Comparison of ENCODE assay signal across 22 mouse cellular contexts in genomic region chr19:7487680-7488079, GRCm38 (mm10). TPM values are rescaled to one million over a fixed set of nuclear protein-coding genes. Genes with fewer than 3 reads are reported as not detected.
A peak's percentile ranks its signal among the peaks of the same experiment; 100 is the strongest.
DNase-seq lines count a peak whose midpoint lies in the region; ATAC-seq and TF ChIP-seq lines count a peak whose summit lies in the region.
"Had no signal": no experiment of that assay in that cellular context is flagged by ENCODE, and none has a peak within 500 bp of the region (broad histone marks: within the 10 kb centered on the region; RNA-seq: fewer than 3 reads in every experiment).

No protein-coding gene starts in this region.

- H3K79me2 ChIP-seq in macrophage (ENCODE audit: inconsistent target): peaks cover under 1% of the 10 kb centered on the region; the same call in 1 of the 2 replicates

- H3K9me3 ChIP-seq in midbrain, embryonic 13.5 days: no peaks in the 10 kb centered on the region
- H3K9me3 ChIP-seq: forebrain, embryonic 12.5 days; heart, embryonic 12.5 days; liver, embryonic 13.5 days; midbrain, embryonic 10.5 days; neural tube, embryonic 15.5 days had no signal

- no peak for TF ChIP-seq POLR2A in spleen, adult 2 months (IDR thresholded peaks at IDR 0.05; ENCODE audit: low read depth, low read length)

- H3K4me1 ChIP-seq in spleen, adult 2 months (ENCODE audit: control insufficient read depth, insufficient read depth, insufficient read length): peaks cover 7% of the 10 kb centered on the region; the same call in 1 of the 2 replicates
- peaks cover 8% of the 10 kb centered on the region for H3K4me1 ChIP-seq in midbrain, embryonic 13.5 days (replicated peaks)

- intact Hi-C loops in heart, postnatal 36 days (cut with DNase I): no loop called here

- H3K9ac ChIP-seq in midbrain, embryonic 13.5 days (replicated peaks): no peak overlapping the region
- H3K9ac ChIP-seq: forebrain, embryonic 12.5 days; heart, embryonic 12.5 days; liver, embryonic 13.5 days; neural tube, embryonic 15.5 days had no signal

- H3K27ac ChIP-seq in spleen, adult 2 months (ENCODE audit: insufficient read depth, low read length): no peak overlapping the region
- peak overlapping the region; percentile 70 for H3K27ac ChIP-seq in macrophage
- no peak overlapping the region for H3K27ac ChIP-seq in midbrain, embryonic 13.5 days
- H3K27ac ChIP-seq: forebrain, embryonic 12.5 days; kidney, postnatal 0 days; left cerebral cortex, adult 2 months; liver, embryonic 13.5 days; midbrain, embryonic 10.5 days; neural tube, embryonic 15.5 days had no signal

- no peaks in the 10 kb centered on the region for H3K27me3 ChIP-seq in spleen, adult 2 months (ENCODE audit: control insufficient read depth, insufficient read depth, low read length)
- no peaks in the 10 kb centered on the region for H3K27me3 ChIP-seq in midbrain, embryonic 13.5 days
- H3K27me3 ChIP-seq: forebrain, embryonic 12.5 days; heart, embryonic 12.5 days; liver, embryonic 13.5 days; neural tube, embryonic 15.5 days had no signal

- WGBS in spleen, adult 2 months: 40% methylated on average over 8 of the region's 8 CpGs
- WGBS in macrophage (ENCODE audit: missing documents): 20% methylated on average over 7 of the region's 8 CpGs
- WGBS in midbrain, embryonic 13.5 days: 83% methylated on average over 8 of the region's 8 CpGs

- DNase-seq in heart, adult 11 months: peak; percentile 89
- no peak for DNase-seq in heart, postnatal 36 days
- peak; percentile 6 to 70 for DNase-seq in spleen, adult 2 months (ENCODE audit: low read depth in 1 of 2, low spot score in 2 of 2)
- no peak for DNase-seq in spleen, adult 12 weeks (ENCODE audit: low spot score)
- DNase-seq in adrenal gland, postnatal 25 days: no peak
- no peak for DNase-seq in cerebellum, postnatal 10 days
- DNase-seq: cerebellum, adult 11 months; cerebellum, postnatal 25 days; gastrocnemius, postnatal 14 days; liver, embryonic 13.5 days; lung, postnatal 10 days; retina, postnatal 1 day had no signal

- H3K4me2 ChIP-seq in midbrain, embryonic 13.5 days (replicated peaks): no peak overlapping the region
- H3K4me2 ChIP-seq: forebrain, embryonic 12.5 days; heart, embryonic 12.5 days; liver, embryonic 13.5 days; neural tube, embryonic 15.5 days had no signal

- TF ChIP-seq CTCF in spleen, adult 2 months (IDR thresholded peaks at IDR 0.05; ENCODE audit: extremely low read depth, insufficient read depth, insufficient read length, insufficient replicate concordance): no peak

- H3K4me3 ChIP-seq in spleen, adult 2 months (ENCODE audit: extremely low read depth, insufficient read depth, insufficient read length): no peak overlapping the region
- H3K4me3 ChIP-seq in macrophage (ENCODE audit: inconsistent target): no peak overlapping the region
- no peak overlapping the region for H3K4me3 ChIP-seq in midbrain, embryonic 13.5 days (replicated peaks)
- H3K4me3 ChIP-seq: forebrain, embryonic 12.5 days; heart, embryonic 12.5 days; left cerebral cortex, adult 2 months; liver, embryonic 13.5 days; midbrain, embryonic 10.5 days; neural tube, embryonic 15.5 days had no signal

- no peak for ATAC-seq in midbrain, embryonic 13.5 days
- ATAC-seq: hindbrain, embryonic 16.5 days; intestine, postnatal 0 days had no signal

- H3K36me3 ChIP-seq in spleen, adult 2 months (ENCODE audit: control insufficient read depth, insufficient read depth, low read length): no peaks in the 10 kb centered on the region
- H3K36me3 ChIP-seq in macrophage (ENCODE audit: inconsistent target): no peaks in the 10 kb centered on the region
- no peaks in the 10 kb centered on the region for H3K36me3 ChIP-seq in midbrain, embryonic 13.5 days
- H3K36me3 ChIP-seq: forebrain, embryonic 12.5 days; heart, embryonic 12.5 days; liver, embryonic 13.5 days; midbrain, embryonic 10.5 days; neural tube, embryonic 15.5 days had no signal

RNA-seq across cellular contexts. Expression of gene Rtn3, which starts 4.6 kb away (rescaled TPM):
- 10 to 100 TPM; 75.7 to 76.9 TPM for total RNA-seq in heart, postnatal 36 days (2021)
- polyA plus RNA-seq in spleen, adult 2 months (2012; rRNA removed): 39.6 and 53.4 TPM in 2 replicates
- total RNA-seq in macrophage (2018; cell fraction: chromatin; rRNA removed): 10 to 100 TPM; 26.5 to 72.4 (median 53.8) TPM
- 100 to 1,000 TPM; 215 to 283 (median 257) TPM for total RNA-seq in macrophage (2018; cell fraction: cytosol; rRNA removed)
- 100 to 1,000 TPM in 24 of 26 experiments, 10 to 100 TPM in 2; 62.5 to 346 (median 179) TPM for total RNA-seq in macrophage (2018; cell fraction: nucleus; rRNA removed)
- 188 to 302 TPM (median 240 TPM) in 3 replicates for polyA plus RNA-seq in macrophage (2018)
- 131 TPM in 2 replicates for total RNA-seq in adrenal gland, postnatal 25 days (2021)
- polyA plus RNA-seq in midbrain, embryonic 13.5 days (2015; fragmentation: Nextera tagmentation; extraction: Ambion mirVana): 557 and 566 TPM in 2 replicates

RNA-seq across cellular contexts. Expression of gene Atl3, which starts 6.2 kb away (rescaled TPM):
- total RNA-seq in heart, postnatal 36 days (2021): 10 to 100 TPM; 17.2 to 20.1 TPM
- polyA plus RNA-seq in spleen, adult 2 months (2012; rRNA removed): 6.1 and 6.7 TPM in 2 replicates
- 100 to 1,000 TPM in 9 of 26 experiments, 10 to 100 TPM in 17; 41.6 to 151 (median 93.0) TPM for total RNA-seq in macrophage (2018; cell fraction: chromatin; rRNA removed)
- 10 to 100 TPM; 56.6 to 87.1 (median 71.8) TPM for total RNA-seq in macrophage (2018; cell fraction: cytosol; rRNA removed)
- total RNA-seq in macrophage (2018; cell fraction: nucleus; rRNA removed): 100 to 1,000 TPM in 14 of 26 experiments, 10 to 100 TPM in 12; 60.7 to 144 (median 102) TPM
- 30.6 to 48.9 TPM (median 46.4 TPM) in 3 replicates for polyA plus RNA-seq in macrophage (2018)
- 114 and 171 TPM in 2 replicates for total RNA-seq in adrenal gland, postnatal 25 days (2021)
- polyA plus RNA-seq in midbrain, embryonic 13.5 days (2015; fragmentation: Nextera tagmentation; extraction: Ambion mirVana): 6.0 and 6.3 TPM in 2 replicates

Comparison
In these comparisons a context has a peak if more than half of its experiments do, and no peak if none do; other contexts are left out.
1. DNase-seq: peak in heart, adult 11 months (single experiment) and spleen, adult 2 months (2 of 2); none in heart, postnatal 36 days (0 of 2), spleen, adult 12 weeks (single experiment), adrenal gland, postnatal 25 days (single experiment) and cerebellum, postnatal 10 days (0 of 2).